ENCODE assay signal across 1 mouse cellular context in the genomic region with DNA sequence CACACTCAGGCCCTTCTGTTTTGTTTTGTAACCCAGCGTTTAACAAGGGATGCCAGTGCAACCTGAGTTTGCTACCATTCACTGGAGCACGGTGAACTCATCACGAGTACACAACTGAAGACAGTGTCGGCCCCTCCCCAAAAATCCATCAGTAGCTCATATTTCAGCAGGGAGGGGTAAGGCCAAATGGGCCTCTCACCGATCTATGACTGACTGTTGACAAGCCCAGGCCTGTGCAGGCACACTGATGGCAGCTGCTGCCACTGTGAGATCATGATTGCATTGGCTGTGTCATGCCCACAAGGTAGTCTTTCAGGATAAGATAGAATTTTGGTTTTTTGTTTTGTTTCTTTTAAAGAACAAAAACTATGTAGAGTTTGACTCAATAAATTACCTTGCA.
TF ChIP-seq lines count a peak whose summit lies in the region.

No protein-coding gene starts in this region.

TF ChIP-seq in CH12.LX, 34 proteins besides CTCF, POLR2A, EP300 and RAD21 (continued from another document):
- TF ChIP-seq KAT2A (IDR thresholded peaks at IDR 0.05; ENCODE audit: insufficient replicate concordance, low read length) (no peak), UBTF (IDR thresholded peaks at IDR 0.05; ENCODE audit: low read depth, low read length) (no peak), NRF1 (IDR thresholded peaks at IDR 0.05; ENCODE audit: low read depth, low read length) (0 out of 2 replicates have a peak, but pooled peaks have one; percentile 23), MAZ (IDR thresholded peaks at IDR 0.05; ENCODE audit: low read depth, low read length) (peak; percentile 63; the same call in 1 of the 2 replicates), PAX5 (IDR thresholded peaks at IDR 0.05; ENCODE audit: low read length) (no peak), ZMIZ1 (IDR thresholded peaks at IDR 0.05; ENCODE audit: low read depth, low read length) (no peak), MEF2A (IDR thresholded peaks at IDR 0.05; ENCODE audit: borderline replicate concordance, low read depth, low read length) (peak; percentile 74), MAFK (IDR thresholded peaks at IDR 0.05; ENCODE audit: insufficient replicate concordance, low read length) (no peak), MAX (IDR thresholded peaks at IDR 0.05; ENCODE audit: low read length) (no peak), ZNF384 (IDR thresholded peaks at IDR 0.05; ENCODE audit: low read depth, low read length) (no peak), TCF12 (IDR thresholded peaks at IDR 0.05; ENCODE audit: low read depth, low read length) (peak; percentile 82), SMC3 (IDR thresholded peaks at IDR 0.05; ENCODE audit: low read depth, low read length) (no peak), MXI1 (IDR thresholded peaks at IDR 0.05; ENCODE audit: low read depth, low read length) (no peak; the same call in 1 of the 2 replicates)
